Mouse (Mus musculus) liver, embryonic 16.5 days (tissue): ENCODE data around the gene Gm11541. TPM values are rescaled to one million over a fixed set of nuclear protein-coding genes. Genes with fewer than 3 reads are reported as not detected.

Source experiments
- ATAC-seq: fragments of 200-750 bp; cut with Nextera tagmentation; 2 replicates; pipeline ENCODE4 v1.8.0; 2017; ENCODE audit warnings: low read depth, mild to moderate bottlenecking, moderate number of reproducible peaks, moderate library complexity
- H3K27ac ChIP-seq: fragments of 300-500 bp; sonication (generic); 2 replicates; pipeline ENCODE4 v1.5.1; 2014; ENCODE audit warnings: mild to moderate bottlenecking, low read length
- H3K27me3 ChIP-seq: fragments of 300-500 bp; sonication (generic); 2 replicates; pipeline ENCODE4 v1.6.1; 2014; ENCODE audit warnings: low read depth, low read length, mixed read lengths; ENCODE audit not compliant: control insufficient read depth, insufficient read depth
- H3K36me3 ChIP-seq: fragments of 300-500 bp; sonication (generic); 2 replicates; pipeline ENCODE4 v1.6.1; 2014; ENCODE audit warnings: mild to moderate bottlenecking; ENCODE audit not compliant: control insufficient read depth, insufficient read depth
- H3K4me1 ChIP-seq: fragments of 300-500 bp; sonication (generic); 2 replicates; pipeline ENCODE4 v1.6.1; 2014; ENCODE audit warnings: low read depth, low read length, mixed read lengths; ENCODE audit not compliant: control insufficient read depth
- H3K4me2 ChIP-seq: fragments of 300-500 bp; sonication (generic); 2 replicates; pipeline ENCODE4 v1.6.1; 2014; ENCODE audit warnings: low read depth, low read length, mixed read lengths
- H3K4me3 ChIP-seq: fragments of 300-500 bp; sonication (generic); 2 replicates; pipeline ENCODE4 v1.5.1; 2014; ENCODE audit warnings: low read depth, mild to moderate bottlenecking, low read length
- H3K9ac ChIP-seq: fragments of 300-500 bp; sonication (generic); 2 replicates; pipeline ENCODE4 v1.6.1; 2014; ENCODE audit warnings: low read depth, low read length
- H3K9me3 ChIP-seq: fragments of 300-500 bp; sonication (generic); replicated peaks from 2 replicates; pipeline ENCODE4 v1.6.1; 2016; ENCODE audit warnings: low read length; ENCODE audit not compliant: control insufficient read depth
- WGBS: fragments of 180-500 bp; shearing (Covaris S2); extraction: QIAGEN DNeasy Blood & Tissue Kit; methylation state at CpG from one replicate; pipeline ENCODE4 v1.1.7; 2014; ENCODE audit not compliant: insufficient replicate concordance; 5-methylcytosine and 5-hydroxymethylcytosine counted together
- polyA plus RNA-seq: library from polyadenylated mRNA; unstranded; fragments of >200 nt; fragmentation: Nextera tagmentation; extraction: Ambion mirVana; gene quantifications from 2 replicates; pipeline ENCODE4 v1.2.1, GENCODE M21; 2015

Gene Gm11541
- polyA plus RNA-seq, 1 experiment from 2014 or later, result not detected

DNA sequence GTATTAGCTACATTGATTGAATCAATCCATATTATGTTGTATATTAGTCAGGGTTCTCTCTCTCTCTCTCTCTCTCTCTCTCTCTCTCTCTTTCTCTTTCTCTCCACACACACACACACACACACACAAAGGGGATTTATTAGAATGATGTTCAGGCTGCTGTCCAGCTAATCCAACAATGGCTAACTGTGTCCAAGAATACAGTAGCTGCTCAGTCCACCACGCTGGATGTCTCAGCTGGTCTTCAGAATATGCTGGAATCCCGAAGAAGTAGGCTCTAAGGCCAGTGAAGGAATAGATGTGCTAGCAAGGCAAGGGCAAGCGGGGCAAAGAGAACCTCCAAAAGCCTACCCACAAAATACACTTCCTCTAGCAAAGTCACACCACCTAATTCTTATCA is 23.0 kb upstream of the Gm11541 start:
- ATAC-seq, result no peak
- Histone ChIP-seq H3K9ac (no peak overlapping the region), H3K36me3 (no peaks in the 10 kb centered on the region), H3K9me3 (no peaks in the 10 kb centered on the region), H3K27me3 (no peaks in the 10 kb centered on the region), H3K27ac (no peak overlapping the region), H3K4me2 (no peak overlapping the region), H3K4me1 (no peaks in the 10 kb centered on the region), H3K4me3 (no peak overlapping the region)
- 58% methylated on average over 3 of the region's 3 CpGs for WGBS

DNA sequence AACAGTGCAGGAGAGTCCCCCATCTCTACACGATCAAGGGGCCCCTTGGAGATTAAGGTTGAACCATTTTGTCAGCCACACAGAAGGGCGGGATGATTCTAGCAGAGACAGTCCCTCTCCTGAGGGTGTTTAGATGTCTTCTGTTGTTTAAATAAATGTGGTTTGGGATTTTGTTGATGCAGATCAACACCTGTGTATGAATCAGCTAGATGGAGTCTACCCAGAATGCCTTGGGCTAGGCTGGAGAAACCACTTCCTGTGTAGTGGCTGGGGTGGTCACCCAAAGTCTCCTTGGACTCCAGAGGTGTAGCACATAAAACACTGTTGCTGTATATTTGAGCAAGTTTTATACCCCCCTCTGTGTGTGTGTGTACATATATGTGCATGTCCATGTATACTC is 14.9 kb upstream of the Gm11541 start:
- H3K4me1 ChIP-seq, result no peaks in the 10 kb centered on the region
- no peak overlapping the region for H3K9ac ChIP-seq
- H3K9me3 ChIP-seq, result no peaks in the 10 kb centered on the region
- H3K4me2 ChIP-seq, result no peak overlapping the region
- no peaks in the 10 kb centered on the region for H3K27me3 ChIP-seq
- no peak overlapping the region for H3K4me3 ChIP-seq
- no peak for ATAC-seq
- H3K36me3 ChIP-seq, result no peaks in the 10 kb centered on the region
- no peak overlapping the region for H3K27ac ChIP-seq
- 45% methylated on average over 2 of the region's 2 CpGs for WGBS

GRCm38 (mm10) chr11:94718113-94718909 is 14.0 kb upstream of the Gm11541 start:
- no peak overlapping the region for H3K4me3 ChIP-seq
- WGBS, result 78% methylated on average over 7 of the region's 7 CpGs
- H3K36me3 ChIP-seq, result no peaks in the 10 kb centered on the region

DNA sequence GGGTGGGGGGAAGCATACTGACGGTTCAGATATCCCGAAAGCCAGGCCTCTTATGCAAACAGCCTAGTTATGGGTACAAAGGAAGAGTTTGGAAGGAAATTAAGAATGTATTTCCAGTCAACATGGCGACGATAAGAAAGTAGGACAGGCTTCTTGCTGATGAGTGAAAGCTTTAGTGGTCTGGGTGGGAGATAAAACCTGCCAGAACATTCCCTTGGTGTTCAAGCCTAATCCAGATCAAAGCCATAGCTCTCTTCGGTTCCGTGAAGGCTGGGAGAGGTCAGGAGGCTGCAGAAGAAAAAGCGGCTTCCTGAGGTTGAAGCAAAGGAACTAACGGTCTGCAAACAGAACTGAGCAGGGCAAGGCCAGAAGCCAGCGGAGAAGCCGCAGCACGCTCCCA is 12.9 kb upstream of the Gm11541 start:
- H3K9ac ChIP-seq, result no peak overlapping the region
- no peaks in the 10 kb centered on the region; the same call in 1 of the 2 replicates for H3K9me3 ChIP-seq
- no peak overlapping the region for H3K4me3 ChIP-seq
- 38% methylated on average over 11 of the region's 11 CpGs for WGBS
- no peaks in the 10 kb centered on the region; the same call in 1 of the 2 replicates for H3K27me3 ChIP-seq
- H3K4me1 ChIP-seq, result no peaks in the 10 kb centered on the region
- no peak overlapping the region for H3K27ac ChIP-seq
- H3K36me3 ChIP-seq, result no peaks in the 10 kb centered on the region
- H3K4me2 ChIP-seq, result no peak overlapping the region
- no peak for ATAC-seq

More at GRCm38 (mm10) chr11:94718113-94718909, 14.0 kb upstream of the Gm11541 start:
- H3K27me3 ChIP-seq, result no peaks in the 10 kb centered on the region; the same call in 1 of the 2 replicates
- H3K9ac ChIP-seq, result no peak overlapping the region
- no peak overlapping the region for H3K27ac ChIP-seq
- no peaks in the 10 kb centered on the region; the same call in 1 of the 2 replicates for H3K9me3 ChIP-seq
- no peak for ATAC-seq
- no peak overlapping the region for H3K4me2 ChIP-seq
- H3K4me1 ChIP-seq, result no peaks in the 10 kb centered on the region

DNA sequence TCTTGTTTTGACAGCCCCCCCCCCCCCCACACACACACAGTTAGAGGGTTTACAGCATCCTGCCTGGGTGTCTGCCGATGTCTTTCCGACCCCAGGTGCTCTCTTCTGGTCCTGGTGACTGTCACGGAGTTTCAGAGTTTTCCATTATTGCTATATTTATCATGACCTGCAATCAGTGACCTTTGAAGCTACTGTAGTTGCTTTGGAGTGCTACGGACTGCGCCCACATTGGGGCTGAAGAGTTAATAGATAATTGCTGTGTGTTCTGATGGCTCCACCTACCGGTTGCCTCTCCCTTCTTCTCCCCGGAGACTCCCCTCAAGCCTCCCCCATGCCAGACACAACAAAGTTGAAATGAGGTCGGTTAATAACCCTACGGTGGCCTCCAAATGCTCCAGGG is 12.5 kb upstream of the Gm11541 start:
- Histone ChIP-seq H3K4me1 (no peaks in the 10 kb centered on the region), H3K27ac (no peak overlapping the region), H3K4me3 (no peak overlapping the region), H3K27me3 (no peaks in the 10 kb centered on the region; the same call in 1 of the 2 replicates), H3K9me3 (no peaks in the 10 kb centered on the region; the same call in 1 of the 2 replicates), H3K4me2 (no peak overlapping the region), H3K9ac (no peak overlapping the region), H3K36me3 (no peaks in the 10 kb centered on the region)
- peak; percentile 39; the same call in 1 of the 2 replicates for ATAC-seq
- 8% methylated on average over 9 of the region's 9 CpGs for WGBS

DNA sequence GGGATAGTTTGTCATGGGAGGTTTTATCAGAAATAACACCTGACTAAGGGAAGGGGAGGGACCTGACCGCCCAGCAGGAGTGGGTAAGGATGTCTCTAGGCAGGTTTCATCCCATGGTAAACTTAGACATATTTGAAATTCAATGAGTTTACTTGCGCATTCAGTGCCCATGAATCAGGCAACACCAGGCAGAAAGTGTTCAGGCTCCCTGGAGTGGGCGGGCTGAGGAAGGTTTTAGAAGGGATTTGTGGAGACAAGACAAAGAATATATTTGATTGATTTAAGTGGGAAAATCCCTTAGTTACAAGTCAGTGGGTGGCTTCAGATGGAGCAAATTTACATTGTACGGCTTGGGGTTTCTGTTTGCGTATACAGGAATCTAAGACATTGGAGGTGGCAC is 11.3 kb upstream of the Gm11541 start:
- H3K36me3 ChIP-seq, result no peaks in the 10 kb centered on the region
- H3K27me3 ChIP-seq, result no peaks in the 10 kb centered on the region; the same call in 1 of the 2 replicates
- ATAC-seq, result no peak
- H3K9ac ChIP-seq, result no peak overlapping the region
- H3K27ac ChIP-seq, result no peak overlapping the region
- no peak overlapping the region for H3K4me2 ChIP-seq
- no peaks in the 10 kb centered on the region for H3K4me1 ChIP-seq
- 63% methylated on average over 5 of the region's 5 CpGs for WGBS
- H3K4me3 ChIP-seq, result no peak overlapping the region
- H3K9me3 ChIP-seq, result no peaks in the 10 kb centered on the region; the same call in 1 of the 2 replicates

DNA sequence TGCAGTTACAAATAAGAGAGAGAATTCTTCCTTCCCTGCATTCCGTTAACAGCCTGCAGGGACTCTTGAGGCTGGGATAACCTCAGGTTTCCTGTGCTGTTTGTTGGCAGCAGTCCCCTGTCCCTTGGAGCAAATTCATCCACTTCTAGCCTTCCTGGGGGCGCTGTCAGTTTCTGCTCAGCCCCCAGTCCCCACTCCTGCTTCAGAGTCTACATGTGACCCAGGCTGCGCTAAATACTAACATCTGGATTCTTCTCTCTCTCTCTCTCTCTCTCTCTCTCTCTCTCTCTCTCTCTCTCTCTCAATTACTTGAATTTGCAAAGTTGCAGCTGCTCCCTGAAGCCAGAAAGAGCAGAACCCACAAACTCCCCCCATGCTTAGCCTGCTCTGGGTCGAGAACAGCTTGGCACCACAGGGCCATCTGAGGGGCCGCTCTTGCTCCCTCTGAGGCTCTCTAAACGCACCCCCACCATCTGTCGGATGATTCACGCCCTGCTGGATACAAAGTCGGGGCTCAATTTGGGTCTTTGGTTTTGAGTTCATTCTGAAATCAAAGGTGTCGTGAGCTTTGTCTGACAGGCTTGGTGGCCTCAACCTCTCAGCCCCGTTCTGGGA is 9.1 kb upstream of the Gm11541 start:
- H3K4me1 ChIP-seq, result no peaks in the 10 kb centered on the region
- H3K36me3 ChIP-seq, result no peaks in the 10 kb centered on the region
- H3K4me2 ChIP-seq, result no peak overlapping the region
- H3K4me3 ChIP-seq, result no peak overlapping the region
- WGBS, result 41% methylated on average over 11 of the region's 11 CpGs
- H3K27me3 ChIP-seq, result no peaks in the 10 kb centered on the region; the same call in 1 of the 2 replicates
- no peak for ATAC-seq
- no peak overlapping the region for H3K9ac ChIP-seq
- no peak overlapping the region for H3K27ac ChIP-seq
- H3K9me3 ChIP-seq, result no peaks in the 10 kb centered on the region; the same call in 1 of the 2 replicates

DNA sequence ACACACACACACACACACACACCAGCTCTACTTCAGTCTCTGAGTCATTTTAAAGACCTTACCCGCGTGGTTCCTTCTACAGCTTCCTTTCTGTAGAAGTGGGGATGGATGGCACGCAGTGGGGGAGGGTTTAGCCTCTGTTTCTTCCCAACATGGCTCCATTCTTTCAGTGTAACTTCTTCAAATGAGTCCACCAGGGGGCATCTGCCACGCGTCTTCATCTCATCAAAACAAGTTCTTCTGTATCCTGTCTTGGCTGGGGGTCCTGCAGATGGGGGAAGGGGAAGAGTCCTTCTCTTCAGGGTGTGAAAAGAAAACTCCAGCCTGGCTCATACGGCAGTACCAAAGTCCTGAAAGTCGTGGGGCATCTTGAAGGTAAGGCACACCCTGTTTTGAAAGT is 279 bp downstream of the Gm11541 start:
- WGBS, result 30% methylated on average over 7 of the region's 7 CpGs
- no peak for ATAC-seq

GRCm38 (mm10) chr11:94702216-94702610 is 2.1 kb downstream of the Gm11541 start:
- H3K4me1 ChIP-seq, result no peaks in the 10 kb centered on the region
- H3K27me3 ChIP-seq, result no peaks in the 10 kb centered on the region
- H3K4me3 ChIP-seq, result no peak overlapping the region
- H3K9me3 ChIP-seq, result no peaks in the 10 kb centered on the region
- 43% methylated on average over 3 of the region's 3 CpGs for WGBS
- no peak overlapping the region for H3K9ac ChIP-seq
- H3K4me2 ChIP-seq, result no peak overlapping the region
- ATAC-seq, result no peak
- H3K36me3 ChIP-seq, result no peaks in the 10 kb centered on the region
- H3K27ac ChIP-seq, result no peak overlapping the region

More for the DNA sequence above, 279 bp downstream of the Gm11541 start:
- H3K36me3 ChIP-seq, result no peaks in the 10 kb centered on the region
- H3K4me1 ChIP-seq, result no peaks in the 10 kb centered on the region
- no peak overlapping the region for H3K4me2 ChIP-seq
- H3K9me3 ChIP-seq, result no peaks in the 10 kb centered on the region
- no peaks in the 10 kb centered on the region for H3K27me3 ChIP-seq
- H3K4me3 ChIP-seq, result no peak overlapping the region
- H3K9ac ChIP-seq, result no peak overlapping the region
- H3K27ac ChIP-seq, result no peak overlapping the region
